Mouse (Mus musculus): ENCODE data around the gene Slc7a15. TPM values are rescaled to one million over a fixed set of nuclear protein-coding genes. Genes with fewer than 3 reads are reported as not detected.

The Slc7a15 gene
- total and polyA plus RNA-seq, 3 experiments: not detected

DNA sequence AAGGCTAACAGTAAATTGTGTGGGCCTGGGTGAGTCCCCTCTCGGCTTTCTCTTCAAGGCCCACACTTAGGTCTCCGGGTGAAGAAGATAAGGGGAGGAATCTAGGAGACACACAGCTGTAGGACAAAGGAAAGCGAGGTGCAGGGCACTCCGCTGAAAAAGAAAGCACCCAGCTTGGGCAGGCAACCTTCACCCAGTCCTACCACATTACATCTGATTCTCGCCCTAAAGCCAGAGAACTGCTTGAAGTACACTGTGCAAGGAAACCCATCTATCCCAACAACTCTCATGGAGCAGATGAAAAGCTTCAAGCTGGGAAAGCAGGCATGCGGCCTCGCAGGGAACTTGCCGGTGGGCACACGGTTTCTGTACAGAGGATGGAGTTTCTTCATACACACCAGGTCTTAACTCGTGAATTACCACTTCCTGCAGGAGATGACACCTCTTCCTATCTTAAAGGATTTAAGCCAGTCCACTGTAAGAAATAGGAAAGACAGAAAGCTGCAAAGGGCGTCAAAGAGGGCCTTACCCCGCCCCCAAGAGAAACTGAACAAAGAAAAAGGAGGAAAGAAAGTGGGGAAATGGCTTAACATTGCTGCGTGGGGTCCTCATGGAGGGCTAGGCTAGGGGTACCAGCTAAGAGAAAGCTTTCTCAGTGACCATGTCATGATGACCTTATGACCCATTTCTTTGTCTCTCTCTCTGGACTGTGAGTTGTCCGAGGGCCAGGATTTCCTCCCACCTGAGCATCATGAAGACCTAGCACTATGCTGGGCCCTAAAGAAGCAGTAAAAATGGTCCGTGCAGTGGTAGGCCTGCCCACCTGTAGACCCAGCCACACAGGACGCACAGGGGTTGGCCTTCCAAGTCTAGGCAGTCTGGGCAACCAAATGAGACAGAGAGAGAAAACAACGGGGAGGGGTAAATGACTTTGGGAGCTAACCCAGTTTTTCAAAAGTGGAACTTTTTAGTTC, 98.0 kb downstream of the Slc7a15 start:
- H3K9ac ChIP-seq (ENCODE audit: control insufficient read depth, low read depth, low read length, poor library complexity, severe bottlenecking): peak overlapping the region; percentile 62
- peak overlapping the region; percentile 48 for H3K27ac ChIP-seq (ENCODE audit: control insufficient read depth, low read depth, low read length)
- no peaks in the 10 kb centered on the region; the same call in 1 of the 2 replicates for H3K79me2 ChIP-seq (ENCODE audit: control insufficient read depth, insufficient read depth, low read length, poor library complexity)
- TF ChIP-seq EP300 (IDR thresholded peaks at IDR 0.05; ENCODE audit: low read depth in 1 of 2, low read length in 2 of 2): no peak
- TF ChIP-seq RCOR1 (IDR thresholded peaks at IDR 0.05; ENCODE audit: low read depth, low read length): no peak
- no peak for TF ChIP-seq USF1 (IDR thresholded peaks at IDR 0.05; ENCODE audit: low read depth, low read length)
- no peak for TF ChIP-seq TAL1 (IDR thresholded peaks at IDR 0.05; ENCODE audit: low read length)
- TF ChIP-seq NELFE (IDR thresholded peaks at IDR 0.05; ENCODE audit: low read depth, low read length): no peak
- no peak for TF ChIP-seq TCF12 (IDR thresholded peaks at IDR 0.05; ENCODE audit: low read depth, low read length)
- TF ChIP-seq MYB (IDR thresholded peaks at IDR 0.05; ENCODE audit: low read depth, low read length): no peak
- TF ChIP-seq POLR2A (IDR thresholded peaks at IDR 0.05; ENCODE audit: control insufficient read depth in 1 of 2, insufficient read depth in 1 of 2, low read depth in 1 of 2, low read length in 2 of 2, poor library complexity in 1 of 2): no peak
- TF ChIP-seq E2F4 (IDR thresholded peaks at IDR 0.05; ENCODE audit: borderline replicate concordance, low read depth, low read length): no peak
- no peak for TF ChIP-seq SIN3A (IDR thresholded peaks at IDR 0.05; ENCODE audit: low read length)
- no peak for TF ChIP-seq TBP (IDR thresholded peaks at IDR 0.05; ENCODE audit: low read depth, low read length)
- no peak for TF ChIP-seq MAFK (IDR thresholded peaks at IDR 0.05; ENCODE audit: borderline replicate concordance, low read depth, low read length)
- no peak for TF ChIP-seq UBTF (IDR thresholded peaks at IDR 0.05; ENCODE audit: borderline replicate concordance, insufficient read depth, low read depth, low read length)
- no peak for TF ChIP-seq JUND (IDR thresholded peaks at IDR 0.05; ENCODE audit: low read depth, low read length)
- H3K4me1 ChIP-seq (ENCODE audit: control insufficient read depth in 1 of 2, insufficient read depth in 2 of 2, low read length in 2 of 2): peaks cover 2 to 19% of the 10 kb centered on the region in 2 experiments
- DNase-seq (ENCODE audit: low read depth, low spot score): no peak
- H3K4me3 ChIP-seq (ENCODE audit: control insufficient read depth in 1 of 2, insufficient read depth in 1 of 2, low read depth in 2 of 2, low read length in 2 of 2): peak overlapping the region; percentile 78 to 91
- no peaks in the 10 kb centered on the region for H3K27me3 ChIP-seq (ENCODE audit: control insufficient read depth in 1 of 2, insufficient read depth in 2 of 2, low read length in 2 of 2)
- H3K36me3 ChIP-seq (ENCODE audit: control insufficient read depth in 1 of 2, insufficient read depth in 2 of 2, low read length in 2 of 2): no peaks in the 10 kb centered on the region; a peak in 1 of 4 replicates
- no peaks in the 10 kb centered on the region for H3K9me3 ChIP-seq (replicated peaks; ENCODE audit: insufficient read depth, low read length)

DNA sequence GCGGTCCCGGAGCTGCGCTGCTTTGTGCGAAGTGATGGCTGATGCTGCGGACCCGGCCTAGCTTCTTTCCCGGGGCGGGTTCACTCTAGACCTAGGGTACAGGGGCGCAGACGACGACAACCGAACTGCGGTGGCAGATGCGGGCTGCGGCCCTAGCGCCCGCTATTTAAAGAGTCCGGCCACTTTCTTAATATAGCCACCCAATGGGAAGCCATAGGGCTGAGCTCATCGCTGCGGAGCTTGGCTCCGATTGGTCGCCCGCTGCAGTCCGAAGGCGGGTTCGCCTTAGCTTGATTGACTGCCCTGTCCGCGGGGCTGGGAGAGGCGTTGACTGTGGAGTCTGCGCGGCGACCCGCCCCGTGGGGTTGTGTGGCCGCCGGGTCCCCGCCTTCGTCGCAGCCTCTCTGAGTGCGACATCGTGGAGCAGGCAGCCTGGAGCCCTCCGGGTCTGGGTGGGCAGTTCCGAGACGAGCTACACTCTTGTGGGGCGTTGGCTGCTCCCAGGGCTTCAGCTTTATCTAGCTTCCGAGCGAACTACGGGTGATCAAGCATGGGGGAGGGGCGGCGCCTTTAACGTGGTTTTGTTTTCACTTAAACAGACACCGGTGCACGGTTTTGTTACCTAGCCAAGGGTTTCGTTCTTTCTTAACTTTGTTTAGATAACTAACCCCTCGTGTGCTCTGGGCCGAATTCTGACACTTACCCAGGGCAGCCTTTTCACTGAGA, 98.8 kb downstream of the Slc7a15 start, which contains the start of gene Rhob:
Gene Rhob (minus strand): TSS at position 139 of the 726 bp plus-strand sequence.
- Histone ChIP-seq H3K27ac (ENCODE audit: control insufficient read depth, low read depth, low read length) (peak within 1 kb of the TSS; percentile 48), H3K27me3 (ENCODE audit: control insufficient read depth in 1 of 2, insufficient read depth in 2 of 2, low read length in 2 of 2) (no peaks in the 10 kb centered on the region), H3K79me2 (ENCODE audit: control insufficient read depth, insufficient read depth, low read length, poor library complexity) (no peaks in the 10 kb centered on the region; the same call in 1 of the 2 replicates), H3K9me3 (replicated peaks; ENCODE audit: insufficient read depth, low read length) (no peaks in the 10 kb centered on the region), H3K4me1 (ENCODE audit: control insufficient read depth in 1 of 2, insufficient read depth in 2 of 2, low read length in 2 of 2) (peaks cover 2 to 19% of the 10 kb centered on the region in 2 experiments), H3K36me3 (ENCODE audit: control insufficient read depth in 1 of 2, insufficient read depth in 2 of 2, low read length in 2 of 2) (no peaks in the 10 kb centered on the region; a peak in 1 of 4 replicates), H3K9ac (ENCODE audit: control insufficient read depth, low read depth, low read length, poor library complexity, severe bottlenecking) (peak within 1 kb of the TSS; percentile 65), H3K4me3 (ENCODE audit: control insufficient read depth in 1 of 2, insufficient read depth in 1 of 2, low read depth in 2 of 2, low read length in 2 of 2) (peak within 1 kb of the TSS; percentile 78 to 91)
- DNase-seq (ENCODE audit: low read depth, low spot score): peak; percentile 94
- TF ChIP-seq EP300 (IDR thresholded peaks at IDR 0.05; ENCODE audit: low read depth in 1 of 2, low read length in 2 of 2) (no peak; a peak in 1 of 4 replicates), MAFK (IDR thresholded peaks at IDR 0.05; ENCODE audit: borderline replicate concordance, low read depth, low read length) (no peak), GATA1 (IDR thresholded peaks at IDR 0.05; ENCODE audit: low read depth, low read length) (no peak), ZKSCAN1 (IDR thresholded peaks at IDR 0.05; ENCODE audit: low read depth, low read length) (no peak), USF1 (IDR thresholded peaks at IDR 0.05; ENCODE audit: low read depth, low read length) (no peak), SMC3 (IDR thresholded peaks at IDR 0.05; ENCODE audit: low read depth, low read length) (no peak), BHLHE40 (IDR thresholded peaks at IDR 0.05; ENCODE audit: borderline replicate concordance, low read depth, low read length) (no peak), NELFE (IDR thresholded peaks at IDR 0.05; ENCODE audit: low read depth, low read length) (peak; percentile 73), GABPA (IDR thresholded peaks at IDR 0.05; ENCODE audit: low read depth, low read length) (no peak), RAD21 (IDR thresholded peaks at IDR 0.05; ENCODE audit: low read depth, low read length) (no peak), ZNF384 (IDR thresholded peaks at IDR 0.05; ENCODE audit: low read depth, low read length) (no peak), POLR2A (IDR thresholded peaks at IDR 0.05; ENCODE audit: control insufficient read depth in 1 of 2, insufficient read depth in 1 of 2, low read depth in 1 of 2, low read length in 2 of 2, poor library complexity in 1 of 2) (peak; percentile 48 to 78; a peak in 3 of 4 replicates), CHD1 (IDR thresholded peaks at IDR 0.05; ENCODE audit: low read depth, low read length) (no peak), MXI1 (IDR thresholded peaks at IDR 0.05; ENCODE audit: low read depth, low read length) (peak; percentile 71; the same call in 1 of the 2 replicates), NRF1 (IDR thresholded peaks at IDR 0.05; ENCODE audit: insufficient read depth, low read depth, low read length, poor library complexity, severe bottlenecking) (peak; percentile 64), MYB (IDR thresholded peaks at IDR 0.05; ENCODE audit: low read depth, low read length) (no peak), TBP (IDR thresholded peaks at IDR 0.05; ENCODE audit: low read depth, low read length) (peak; percentile 97), CTCF (IDR thresholded peaks at IDR 0.05 in 2 of 3, conservative IDR thresholded peaks at IDR 0.05 in 1 of 3; ENCODE audit: control insufficient read depth in 1 of 3, insufficient read depth in 1 of 3, low read depth in 2 of 3, low read length in 3 of 3, poor library complexity in 1 of 3, severe bottlenecking in 1 of 3) (no peak), TAL1 (IDR thresholded peaks at IDR 0.05; ENCODE audit: low read length) (no peak), ETS1 (IDR thresholded peaks at IDR 0.05; ENCODE audit: low read depth, low read length) (peak; percentile 63)

All from MEL (cell line).